Comparison of ENCODE assay signal across 21 mouse cellular contexts in the genomic region with DNA sequence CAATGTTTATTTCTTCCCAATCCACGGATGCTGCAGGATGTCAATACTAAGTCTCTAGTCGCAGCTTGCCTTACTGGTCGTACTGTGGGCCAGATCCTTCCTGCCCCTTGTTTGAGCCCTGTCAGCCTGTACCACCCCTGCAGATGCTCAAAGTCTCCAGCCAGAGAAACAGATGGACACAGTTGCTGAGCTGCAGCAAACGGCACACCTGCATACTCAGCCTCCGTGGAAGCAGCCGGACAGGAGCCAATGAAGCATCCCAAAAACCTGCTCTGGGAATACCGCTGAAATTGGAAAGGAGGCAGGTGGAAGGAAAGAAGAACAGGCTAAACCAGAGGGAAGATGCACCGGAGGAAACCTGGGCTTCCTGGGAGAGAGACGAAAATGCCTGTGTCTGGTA.
DNase-seq lines count a peak whose midpoint lies in the region; ATAC-seq lines count a peak whose summit lies in the region.
"Had no signal": no experiment of that assay in that cellular context is flagged by ENCODE, and none has a peak within 500 bp of the region (broad histone marks: within the 10 kb centered on the region; RNA-seq: fewer than 3 reads in every experiment).

No protein-coding gene starts in this region.

- ATAC-seq in cerebellum, adult (ENCODE audit: insufficient number of reproducible peaks, low FRiP score, low TSS enrichment), result no peak
- ATAC-seq: activated CD4-positive, CD25-positive, alpha-beta regulatory T cell, adult 4 months; forebrain, postnatal 0 days; lung, postnatal 0 days had no signal

- peak; percentile 48 to 51 for DNase-seq in cerebellum, adult 18-20 months
- no peak for DNase-seq in cerebellum, postnatal 4 days (ENCODE audit: low spot score in 2 of 2)
- DNase-seq in cerebellum, postnatal 14 days, result peak; percentile 58 to 64
- peak; percentile 41 for DNase-seq in left cerebral cortex, postnatal 4 days
- no peak for DNase-seq in left cerebral cortex, adult 8-10 months (ENCODE audit: low spot score in 2 of 2)
- no peak for DNase-seq in kidney, adult 18-20 months
- DNase-seq: adrenal gland, adult 2 months; adrenal gland, postnatal 36 days; embryo, embryonic 11 days; forebrain, postnatal 0 days; heart, adult 2 months; heart, postnatal 4 days; kidney, adult 2 months; kidney, postnatal 36 days; liver, embryonic 13.5 days; lung, adult 18-20 months; lung, postnatal 4 days; thymus, postnatal 14 days had no signal

- intact Hi-C loops in left cerebral cortex, postnatal 4 days (cut with DNase I), result no loop called here

Comparison
In these comparisons a context has a peak if more than half of its experiments do, and no peak if none do; other contexts are left out.
1. DNase-seq: peak in cerebellum, adult 18-20 months (2 of 2), cerebellum, postnatal 14 days (2 of 2) and left cerebral cortex, postnatal 4 days (single experiment); none in cerebellum, postnatal 4 days (0 of 2), left cerebral cortex, adult 8-10 months (0 of 2) and kidney, adult 18-20 months (single experiment).